In the genomic region with DNA sequence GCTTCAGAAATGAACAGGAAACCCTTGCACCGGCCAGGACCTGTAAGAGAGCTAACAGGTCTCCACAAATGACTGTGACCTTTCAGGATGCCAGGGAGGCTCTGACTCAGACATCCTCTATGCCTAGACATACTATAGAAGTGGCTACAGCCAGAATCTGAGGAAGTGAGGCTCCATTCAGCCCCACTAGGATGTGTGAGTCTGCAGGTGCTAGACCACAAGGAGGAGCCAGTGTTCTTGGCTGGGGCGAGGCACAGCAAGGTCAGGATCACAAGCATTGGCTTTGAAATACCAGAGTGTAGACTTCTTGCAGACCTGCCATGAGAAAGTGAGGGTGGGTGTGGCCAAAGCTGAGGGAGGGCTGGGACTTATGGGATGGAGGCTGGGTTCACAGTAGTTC, we compare ENCODE assay signal across 10 mouse cellular contexts. TPM values are rescaled to one million over a fixed set of nuclear protein-coding genes. Genes with fewer than 3 reads are reported as not detected.
DNase-seq lines count a peak whose midpoint lies in the region; ATAC-seq lines count a peak whose summit lies in the region.
"Had no signal": no experiment of that assay in that cellular context is flagged by ENCODE, and none has a peak within 500 bp of the region (broad histone marks: within the 10 kb centered on the region; RNA-seq: fewer than 3 reads in every experiment).

No protein-coding gene starts in this region.

- H3K27ac ChIP-seq in liver, embryonic 12.5 days = no peak overlapping the region
- H3K27ac ChIP-seq: embryonic facial prominence, embryonic 12.5 days; layer of hippocampus, adult 2 months had no signal

- H3K4me2 ChIP-seq in liver, embryonic 12.5 days = no peak overlapping the region
- H3K4me2 ChIP-seq: embryonic facial prominence, embryonic 12.5 days had no signal

- H3K4me1 ChIP-seq in liver, embryonic 12.5 days = peaks cover 43% of the 10 kb centered on the region
- H3K4me1 ChIP-seq: embryonic facial prominence, embryonic 12.5 days had no signal

- no peaks in the 10 kb centered on the region for H3K9me3 ChIP-seq in liver, embryonic 12.5 days (replicated peaks)
- H3K9me3 ChIP-seq: embryonic facial prominence, embryonic 12.5 days had no signal

- H3K4me3 ChIP-seq in liver, embryonic 12.5 days = no peak overlapping the region
- H3K4me3 ChIP-seq: embryonic facial prominence, embryonic 12.5 days; layer of hippocampus, adult 2 months had no signal

- H3K9ac ChIP-seq in liver, embryonic 12.5 days = no peak overlapping the region
- H3K9ac ChIP-seq: embryonic facial prominence, embryonic 12.5 days had no signal

- 44% methylated on average over 2 of the region's 2 CpGs for WGBS in liver, embryonic 12.5 days (ENCODE audit: insufficient replicate concordance)

- H3K36me3 ChIP-seq in liver, embryonic 12.5 days = no peaks in the 10 kb centered on the region
- H3K36me3 ChIP-seq: embryonic facial prominence, embryonic 12.5 days had no signal

- peak; percentile 8; the same call in 1 of the 2 replicates for ATAC-seq in liver, embryonic 12.5 days
- ATAC-seq in hematopoietic stem cell, adult 5-6 weeks (replicated peaks in 1 of 2; ENCODE audit: insufficient read depth in 1 of 2, low FRiP score in 2 of 2, low TSS enrichment in 1 of 2, low read depth in 1 of 2, poor library complexity in 2 of 2, severe bottlenecking in 2 of 2) = peak; percentile 51 to 59

- H3K27me3 ChIP-seq in liver, embryonic 12.5 days (replicated peaks) = 0 out of 2 replicates have a peak, but pooled peaks cover 3% of the 10 kb centered on the region
- H3K27me3 ChIP-seq: embryonic facial prominence, embryonic 12.5 days had no signal

- DNase-seq in liver (no peak), ES-CJ7 (ENCODE audit: low read depth, low spot score) (peak; percentile 90)
- peak; percentile 10 for DNase-seq in naive thymus-derived CD4-positive, alpha-beta T cell, adult 2 months (ENCODE audit: low read depth)
- DNase-seq in frontal cortex, postnatal 14 days (ENCODE audit: low spot score in 2 of 2) = no peak
- DNase-seq in cerebellum, adult 18-20 months = no peak
- no peak for DNase-seq in frontal cortex, postnatal 10 days (ENCODE audit: low spot score in 2 of 2)

RNA-seq across cellular contexts. Expression of gene Mphosph6, which starts 29.1 kb away (rescaled TPM):
- polyA plus RNA-seq in liver, embryonic 12.5 days (2016; fragmentation: Nextera tagmentation; extraction: Ambion mirVana) = 48.8 and 50.0 TPM in 2 replicates
- total RNA-seq in hematopoietic stem cell, adult 5-6 weeks (2017) = 38.8 and 51.0 TPM in 2 replicates

Comparison
In these comparisons a context has a peak if more than half of its experiments do, and no peak if none do; other contexts are left out.
1. DNase-seq: peak in ES-CJ7 (single experiment) and naive thymus-derived CD4-positive, alpha-beta T cell, adult 2 months (single experiment); none in liver (single experiment), frontal cortex, postnatal 14 days (0 of 2), cerebellum, adult 18-20 months (0 of 2) and frontal cortex, postnatal 10 days (0 of 2).